Mouse (Mus musculus) adrenal gland, postnatal 4 days (tissue): Measurements from ENCODE around the gene Clcf1. TPM values are rescaled to one million over a fixed set of nuclear protein-coding genes. Genes with fewer than 3 reads are reported as not detected.
"Not testable (repeated sequence)": the region's sequence is repeated elsewhere in the genome, so short reads cannot be mapped to it uniquely, and the experiment has no call there.

Source experiments
- DNase-seq, 2 experiments: peaks; one replicate each; pipeline ENCODE4 v3.0.0; 2021 to 2022; ENCODE audit warnings: low spot score in 2 of 2, mixed read lengths in 2 of 2
- microRNA-seq: library from miRNA; unstranded; fragments of <30 nt; microRNA quantifications from one replicate; pipeline ENCODE4 v1.2.0, GENCODE M21; 2021
- total RNA-seq, 2 experiments: library from RNA; stranded (reverse); gene quantifications; 2 replicates each; pipeline ENCODE4 v1.2.3; 2021

Gene Clcf1
- total RNA-seq, 2 experiments from 2014 or later, result 10.0 to 10.7 TPM

- DNase-seq, result no peak
These were observed 33.0 kb downstream of the Clcf1 start for GRCm38 (mm10) chr19:4247010-4247409.

GRCm38 (mm10) chr19:4248683-4249082 lies 34.6 kb downstream of the Clcf1 start:
- not testable (repeated sequence) for DNase-seq

- DNase-seq, result no peak
These were observed 40.2 kb downstream of the Clcf1 start for GRCm38 (mm10) chr19:4254230-4254629.

GRCm38 (mm10) chr19:4255583-4256162 lies 41.6 kb downstream of the Clcf1 start:
- no peak for DNase-seq

- DNase-seq, result peak; percentile 67 to 86
These were observed 43.3 kb downstream of the Clcf1 start for GRCm38 (mm10) chr19:4257216-4257896.

- DNase-seq, result no peak
These were observed 43.8 kb downstream of the Clcf1 start for GRCm38 (mm10) chr19:4257897-4258252.

GRCm38 (mm10) chr19:4261038-4261698 lies 47.1 kb downstream of the Clcf1 start:
- DNase-seq, result no peak

GRCm38 (mm10) chr19:4262756-4263155 lies 48.7 kb downstream of the Clcf1 start:
- DNase-seq, result no peak

GRCm38 (mm10) chr19:4263702-4264101 lies 49.7 kb downstream of the Clcf1 start:
- no peak for DNase-seq

- no peak for DNase-seq
These were observed 50.2 kb downstream of the Clcf1 start for GRCm38 (mm10) chr19:4264171-4264780.

- DNase-seq, result no peak
These were observed 51.9 kb downstream of the Clcf1 start for GRCm38 (mm10) chr19:4265956-4266355.

GRCm38 (mm10) chr19:4268566-4269361 lies 54.7 kb downstream of the Clcf1 start, which contains the start of gene Ssh3:
TSS of gene Ssh3 (minus strand) at chr19:4269180.
- peak; percentile 39 to 40 for DNase-seq

- DNase-seq, result no peak
These were observed 56.1 kb downstream of the Clcf1 start for GRCm38 (mm10) chr19:4270187-4270586.

- no peak for DNase-seq
These were observed 56.9 kb downstream of the Clcf1 start for GRCm38 (mm10) chr19:4270972-4271371.

Small RNA genes within 50 kb of the gene (microRNA-seq; reads per million reads assigned to microRNA genes)
- gene Gm26115 (not detected), gene Mir6985 (1.3 reads per million)

Other genes starting within 250 kb of the Clcf1 start
- 1 to 10 TPM; 7.5 to 8.4 TPM for gene Aldh3b2, start 241.9 kb upstream of the Clcf1 start, total RNA-seq
- 10 to 100 TPM; 32.3 to 36.8 TPM for gene Acy3, start 227.7 kb upstream of the Clcf1 start, total RNA-seq
- under 1 TPM in 1 of 2 experiments, not detected in 1; 0.34 TPM for gene Tbx10, start 221.5 kb upstream of the Clcf1 start, total RNA-seq
- gene Nudt8, start 213.7 kb upstream of the Clcf1 start, total RNA-seq, result 10 to 100 TPM; 21.7 to 21.9 TPM
- gene Gm49405, start 213.6 kb upstream of the Clcf1 start, total RNA-seq, result 1 to 10 TPM; 1.7 to 1.8 TPM
- 1 to 10 TPM; 2.4 to 2.6 TPM for gene Doc2g, start 210.9 kb upstream of the Clcf1 start, total RNA-seq
- 100 to 1,000 TPM; 253 to 283 TPM for gene Ndufv1, start 201.4 kb upstream of the Clcf1 start, total RNA-seq
- 100 to 1,000 TPM; 258 to 283 TPM for gene Gstp1, start 176.3 kb upstream of the Clcf1 start, total RNA-seq
- 10 to 100 TPM; 52.6 to 68.8 TPM for gene Gstp2, start 168.2 kb upstream of the Clcf1 start, total RNA-seq
- 10 to 100 TPM in 1 of 2 experiments, 1 to 10 TPM in 1; 1.9 to 37.5 TPM for gene Gstp3, start 154.7 kb upstream of the Clcf1 start, total RNA-seq
- gene Cabp2, start 132.7 kb upstream of the Clcf1 start, total RNA-seq, result 1 to 10 TPM in 1 of 2 experiments, not detected in 1; 1.2 TPM
- gene Cdk2ap2, start 117.1 kb upstream of the Clcf1 start, total RNA-seq, result 10 to 100 TPM; 45.8 to 47.3 TPM
- 10 to 100 TPM; 51.6 to 65.0 TPM for gene Pitpnm1, start 114.2 kb upstream of the Clcf1 start, total RNA-seq
- gene Aip, start 88.4 kb upstream of the Clcf1 start, total RNA-seq, result 10 to 100 TPM; 86.1 to 88.5 TPM
- gene Gpr152, start 74.5 kb upstream of the Clcf1 start, total RNA-seq, result under 1 TPM; 0.08 to 0.14 TPM
- gene Cabp4, start 70.2 kb upstream of the Clcf1 start, total RNA-seq, result under 1 TPM in 1 of 2 experiments, not detected in 1; 0.20 TPM
- gene Coro1b, start 65.6 kb upstream of the Clcf1 start, total RNA-seq, result 100 to 1,000 TPM; 192 to 203 TPM
- 1 to 10 TPM; 5.1 to 5.2 TPM for gene Ptprcap, start 60.6 kb upstream of the Clcf1 start, total RNA-seq
- gene Rps6kb2, start 50.9 kb upstream of the Clcf1 start, total RNA-seq, result 10 to 100 TPM; 46.6 to 50.0 TPM
- gene Carns1, start 38.8 kb upstream of the Clcf1 start, total RNA-seq, result 1 to 10 TPM; 5.5 to 7.3 TPM
- 1 to 10 TPM; 3.2 to 4.3 TPM for gene Tbc1d10c, start 23.0 kb upstream of the Clcf1 start, total RNA-seq
- gene Ppp1ca, start 22.2 kb upstream of the Clcf1 start, total RNA-seq, result 100 to 1,000 TPM; 464 to 467 TPM
- 10 to 100 TPM; 14.7 to 16.2 TPM for gene Rad9a, start 12.6 kb upstream of the Clcf1 start, total RNA-seq
- gene AC109138.7, start 119 bp downstream of the Clcf1 start, total RNA-seq, result not detected
- 10 to 100 TPM; 32.7 to 34.3 TPM for gene Pold4, start 17.7 kb downstream of the Clcf1 start, total RNA-seq
- 10 to 100 TPM; 37.6 to 40.9 TPM for gene Ssh3, start 54.9 kb downstream of the Clcf1 start, total RNA-seq
- 1 to 10 TPM; 8.2 to 8.8 TPM for gene Ankrd13d, start 68.9 kb downstream of the Clcf1 start, total RNA-seq
- 10 to 100 TPM; 54.6 to 57.8 TPM for gene Grk2, start 92.0 kb downstream of the Clcf1 start, total RNA-seq
- gene Kdm2a, start 184.0 kb downstream of the Clcf1 start, total RNA-seq, result 100 to 1,000 TPM; 104 to 106 TPM
- gene Rhod, start 225.2 kb downstream of the Clcf1 start, total RNA-seq, result 10 to 100 TPM; 18.0 to 19.7 TPM